Mouse (Mus musculus): ENCODE results near the gene Parp8. TPM values are rescaled to one million over a fixed set of nuclear protein-coding genes. Genes with fewer than 3 reads are reported as not detected.
A peak's percentile ranks its signal among the peaks of the same experiment; 100 is the strongest.

Gene Parp8
- 17.7 and 18.3 TPM in 2 replicates for polyA plus RNA-seq (2014; fragmentation: Nextera tagmentation; extraction: Ambion mirVana)

DNA sequence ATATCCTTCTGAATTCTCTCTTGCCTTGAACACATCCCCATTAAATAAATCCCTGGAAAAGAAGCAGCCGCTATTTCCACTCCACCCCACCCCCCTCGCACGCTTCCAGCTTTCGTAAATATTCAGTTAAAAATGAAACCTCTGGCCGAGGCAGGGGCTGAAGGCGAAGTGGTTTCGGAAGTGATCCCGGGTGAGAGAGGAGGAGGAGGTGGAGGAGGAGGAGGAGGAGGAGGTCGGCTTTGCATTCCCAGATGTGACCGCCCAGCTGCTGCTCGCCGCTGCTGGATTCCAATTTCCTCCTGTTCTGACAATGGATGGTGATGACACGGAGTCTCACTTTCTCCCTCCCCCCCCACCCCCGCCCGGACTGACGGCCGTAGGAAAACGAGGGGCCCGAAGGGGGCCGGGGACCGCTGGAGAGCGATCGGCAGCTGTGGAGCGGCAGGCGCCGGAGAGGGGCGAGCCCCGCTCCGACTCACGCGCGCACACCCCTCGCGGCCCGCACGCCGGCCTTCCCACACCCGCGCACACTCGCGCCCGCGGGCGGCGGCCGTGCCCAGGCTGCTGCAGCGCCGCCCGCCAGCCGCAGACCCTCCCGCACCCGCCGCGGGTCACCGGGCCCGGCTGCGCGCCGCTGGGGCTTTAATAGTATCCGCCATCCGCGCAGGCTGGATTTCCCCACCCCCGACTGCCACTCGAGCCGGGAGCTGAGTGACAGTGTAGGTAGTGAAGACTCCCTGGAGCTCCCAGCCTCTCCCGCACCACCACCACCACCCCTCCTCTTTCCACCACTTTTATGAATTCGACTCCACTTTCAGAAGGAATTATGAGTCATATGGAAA lies at the start of gene Parp8:
TSS of gene Parp8 (minus strand) at position 312 of the 842 bp plus-strand sequence.
- Histone ChIP-seq H3K9me3 (ENCODE audit: control insufficient read depth, low read length) (no peaks in the 10 kb centered on the region), H3K4me1 (ENCODE audit: control insufficient read depth, insufficient read depth, low read length) (peaks cover 6% of the 10 kb centered on the region; the same call in 1 of the 2 replicates), H3K9ac (ENCODE audit: low read length) (peak within 1 kb of the TSS; percentile 85), H3K36me3 (ENCODE audit: control insufficient read depth, insufficient read depth, low read length) (no peaks in the 10 kb centered on the region), H3K4me3 (ENCODE audit: low read depth, low read length) (peak within 1 kb of the TSS; percentile 78), H3K4me2 (ENCODE audit: low read depth, severe bottlenecking) (peak within 1 kb of the TSS; percentile 80), H3K27ac (replicated peaks; ENCODE audit: low read depth, low read length) (peak within 1 kb of the TSS; percentile 87), H3K27me3 (ENCODE audit: control insufficient read depth, insufficient read depth, low read length) (no peaks in the 10 kb centered on the region)
- ATAC-seq (ENCODE audit: insufficient number of reproducible peaks, low FRiP score, low TSS enrichment, low read depth) (peak; percentile 71), DNase-seq (ENCODE audit: low spot score) (peak; percentile 79)
- under 1% methylated on average over 36 of the region's 67 CpGs for WGBS

GRCm38 (mm10) chr13:117062628-117063315 lies 37.4 kb upstream of the Parp8 start:
- no peak overlapping the region for H3K4me3 ChIP-seq (ENCODE audit: low read depth, low read length)
- no peak overlapping the region for H3K27ac ChIP-seq (replicated peaks; ENCODE audit: low read depth, low read length)
- DNase-seq (ENCODE audit: low spot score) (no peak), ATAC-seq (ENCODE audit: insufficient number of reproducible peaks, low FRiP score, low TSS enrichment, low read depth) (no peak)
- H3K36me3 ChIP-seq (ENCODE audit: control insufficient read depth, insufficient read depth, low read length): no peaks in the 10 kb centered on the region
- no peaks in the 10 kb centered on the region for H3K4me1 ChIP-seq (ENCODE audit: control insufficient read depth, insufficient read depth, low read length)
- no peaks in the 10 kb centered on the region for H3K27me3 ChIP-seq (ENCODE audit: control insufficient read depth, insufficient read depth, low read length)
- WGBS: 54% methylated on average over 17 of the region's 17 CpGs
- no peak overlapping the region for H3K9ac ChIP-seq (ENCODE audit: low read length)
- no peak overlapping the region for H3K4me2 ChIP-seq (ENCODE audit: low read depth, severe bottlenecking)
- H3K9me3 ChIP-seq (ENCODE audit: control insufficient read depth, low read length): no peaks in the 10 kb centered on the region

DNA sequence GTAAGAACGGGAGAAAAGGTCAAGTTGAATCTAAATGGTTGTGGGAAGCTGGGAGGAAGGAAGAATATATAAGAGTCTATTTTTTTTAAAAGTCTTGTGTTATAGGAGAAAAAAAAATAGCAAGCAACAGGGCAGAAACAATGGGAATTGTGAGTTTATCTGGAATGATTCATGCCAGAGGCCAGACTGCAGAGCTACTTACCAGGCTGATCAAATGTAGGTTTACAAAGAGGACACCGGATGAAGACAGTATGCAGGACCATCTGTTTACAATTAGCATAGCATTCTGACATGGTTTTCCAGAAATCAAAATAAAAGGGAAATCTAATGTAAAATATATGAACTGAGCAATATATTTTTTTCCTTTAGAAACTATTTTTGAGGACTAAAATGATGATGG lies 31.1 kb upstream of the Parp8 start:
- Histone ChIP-seq H3K36me3 (ENCODE audit: control insufficient read depth, insufficient read depth, low read length) (no peaks in the 10 kb centered on the region), H3K9ac (ENCODE audit: low read length) (no peak overlapping the region), H3K9me3 (ENCODE audit: control insufficient read depth, low read length) (no peaks in the 10 kb centered on the region), H3K27me3 (ENCODE audit: control insufficient read depth, insufficient read depth, low read length) (no peaks in the 10 kb centered on the region), H3K4me1 (ENCODE audit: control insufficient read depth, insufficient read depth, low read length) (no peaks in the 10 kb centered on the region), H3K4me3 (ENCODE audit: low read depth, low read length) (no peak overlapping the region), H3K27ac (replicated peaks; ENCODE audit: low read depth, low read length) (no peak overlapping the region), H3K4me2 (ENCODE audit: low read depth, severe bottlenecking) (no peak overlapping the region)
- ATAC-seq (ENCODE audit: insufficient number of reproducible peaks, low FRiP score, low TSS enrichment, low read depth) (no peak), DNase-seq (ENCODE audit: low spot score) (no peak)
- WGBS: 69% methylated on average over 2 of the region's 2 CpGs

DNA sequence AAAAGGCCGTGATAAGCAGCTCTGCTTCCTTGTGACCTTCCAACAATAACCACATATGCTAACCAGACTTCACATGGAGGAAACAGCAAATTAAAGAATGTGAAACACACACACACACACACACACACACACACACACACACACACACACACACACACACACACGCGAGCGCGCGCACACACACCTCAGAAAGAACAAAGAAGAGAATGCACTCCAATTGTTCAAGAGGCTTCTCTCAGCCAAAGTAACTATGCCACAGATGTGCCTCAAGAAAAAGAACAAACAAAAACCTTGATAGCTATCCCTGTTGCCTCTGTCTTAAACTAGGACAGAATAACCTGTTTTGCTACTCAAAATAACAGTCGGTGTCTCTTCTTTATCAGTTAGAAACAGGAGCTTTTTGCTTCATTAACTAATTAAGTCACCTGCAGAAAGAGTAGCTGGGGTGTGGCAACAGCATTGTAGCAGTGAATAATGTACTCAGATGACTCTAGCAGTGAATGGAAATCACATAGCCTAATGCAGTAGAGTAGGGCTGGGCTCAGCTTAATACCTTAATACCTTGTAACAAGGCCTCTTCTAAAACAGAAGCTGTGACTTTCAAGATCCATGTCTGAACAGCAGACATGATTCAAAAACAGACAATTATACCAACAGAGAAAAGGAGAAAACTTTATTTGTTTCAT lies 29.6 kb upstream of the Parp8 start:
- Histone ChIP-seq H3K27ac (replicated peaks; ENCODE audit: low read depth, low read length) (no peak overlapping the region), H3K9me3 (ENCODE audit: control insufficient read depth, low read length) (no peaks in the 10 kb centered on the region), H3K4me2 (ENCODE audit: low read depth, severe bottlenecking) (no peak overlapping the region), H3K4me1 (ENCODE audit: control insufficient read depth, insufficient read depth, low read length) (no peaks in the 10 kb centered on the region), H3K9ac (ENCODE audit: low read length) (no peak overlapping the region), H3K27me3 (ENCODE audit: control insufficient read depth, insufficient read depth, low read length) (no peaks in the 10 kb centered on the region), H3K4me3 (ENCODE audit: low read depth, low read length) (no peak overlapping the region), H3K36me3 (ENCODE audit: control insufficient read depth, insufficient read depth, low read length) (no peaks in the 10 kb centered on the region)
- DNase-seq (ENCODE audit: low spot score) (no peak), ATAC-seq (ENCODE audit: insufficient number of reproducible peaks, low FRiP score, low TSS enrichment, low read depth) (no peak)
- WGBS: 93% methylated on average over 7 of the region's 7 CpGs

- Histone ChIP-seq H3K9me3 (ENCODE audit: control insufficient read depth, low read length) (no peaks in the 10 kb centered on the region), H3K9ac (ENCODE audit: low read length) (no peak overlapping the region), H3K36me3 (ENCODE audit: control insufficient read depth, insufficient read depth, low read length) (no peaks in the 10 kb centered on the region), H3K27ac (replicated peaks; ENCODE audit: low read depth, low read length) (no peak overlapping the region), H3K27me3 (ENCODE audit: control insufficient read depth, insufficient read depth, low read length) (no peaks in the 10 kb centered on the region), H3K4me2 (ENCODE audit: low read depth, severe bottlenecking) (no peak overlapping the region), H3K4me1 (ENCODE audit: control insufficient read depth, insufficient read depth, low read length) (no peaks in the 10 kb centered on the region), H3K4me3 (ENCODE audit: low read depth, low read length) (no peak overlapping the region)
- ATAC-seq (ENCODE audit: insufficient number of reproducible peaks, low FRiP score, low TSS enrichment, low read depth) (no peak), DNase-seq (ENCODE audit: low spot score) (no peak)
- WGBS: 86% methylated on average over 3 of the region's 3 CpGs
Observed at GRCm38 (mm10) chr13:117052748-117053147, 27.4 kb upstream of the Parp8 start.

DNA sequence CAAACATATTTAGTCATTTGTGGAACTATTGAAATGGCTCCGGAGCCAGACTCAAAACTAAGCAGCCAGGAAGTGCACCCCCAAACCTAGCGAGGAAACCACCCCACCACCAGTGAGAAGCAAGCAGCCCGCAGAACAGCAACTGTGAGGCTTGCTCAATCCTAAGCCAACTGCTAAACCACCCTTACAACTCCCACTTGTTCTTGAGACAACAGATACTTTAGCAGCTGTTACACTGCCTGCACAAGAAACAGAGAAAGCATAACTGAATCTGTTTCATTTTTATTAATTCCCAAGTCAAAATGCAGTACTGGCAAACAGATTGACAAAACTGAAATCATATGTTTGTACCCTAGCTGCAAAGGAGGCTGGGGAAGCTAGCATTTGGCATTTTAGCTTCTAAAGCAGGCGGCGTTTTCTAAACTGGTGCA lies 23.2 kb upstream of the Parp8 start:
- Histone ChIP-seq H3K9me3 (ENCODE audit: control insufficient read depth, low read length) (no peaks in the 10 kb centered on the region), H3K36me3 (ENCODE audit: control insufficient read depth, insufficient read depth, low read length) (no peaks in the 10 kb centered on the region), H3K27ac (replicated peaks; ENCODE audit: low read depth, low read length) (no peak overlapping the region), H3K4me3 (ENCODE audit: low read depth, low read length) (no peak overlapping the region), H3K9ac (ENCODE audit: low read length) (no peak overlapping the region), H3K4me2 (ENCODE audit: low read depth, severe bottlenecking) (no peak overlapping the region), H3K4me1 (ENCODE audit: control insufficient read depth, insufficient read depth, low read length) (no peaks in the 10 kb centered on the region), H3K27me3 (ENCODE audit: control insufficient read depth, insufficient read depth, low read length) (no peaks in the 10 kb centered on the region)
- WGBS: 88% methylated on average over 5 of the region's 5 CpGs
- DNase-seq (ENCODE audit: low spot score) (no peak), ATAC-seq (ENCODE audit: insufficient number of reproducible peaks, low FRiP score, low TSS enrichment, low read depth) (no peak)

DNA sequence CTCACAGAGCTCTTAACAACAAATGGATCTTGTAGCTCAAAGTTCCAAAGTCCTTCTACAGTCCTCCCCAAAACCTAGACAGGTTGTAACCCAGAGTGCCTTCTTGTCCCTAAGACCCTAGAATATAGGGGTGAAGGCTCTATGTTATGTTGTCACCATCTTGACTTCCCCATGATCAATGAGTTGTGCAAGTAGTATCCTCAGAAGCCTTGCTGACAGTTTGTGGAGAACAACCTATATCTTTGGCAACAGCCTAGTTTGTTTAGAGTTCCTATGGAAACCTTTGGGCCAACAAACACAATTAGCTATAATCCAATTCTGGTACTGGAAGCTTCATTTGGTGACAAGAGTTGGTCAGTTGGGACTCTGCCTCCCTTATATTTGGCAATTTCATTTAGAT lies 18.2 kb upstream of the Parp8 start:
- Histone ChIP-seq H3K9me3 (ENCODE audit: control insufficient read depth, low read length) (no peaks in the 10 kb centered on the region), H3K27me3 (ENCODE audit: control insufficient read depth, insufficient read depth, low read length) (no peaks in the 10 kb centered on the region), H3K4me2 (ENCODE audit: low read depth, severe bottlenecking) (no peak overlapping the region), H3K4me1 (ENCODE audit: control insufficient read depth, insufficient read depth, low read length) (no peaks in the 10 kb centered on the region), H3K9ac (ENCODE audit: low read length) (no peak overlapping the region), H3K27ac (replicated peaks; ENCODE audit: low read depth, low read length) (no peak overlapping the region), H3K36me3 (ENCODE audit: control insufficient read depth, insufficient read depth, low read length) (no peaks in the 10 kb centered on the region), H3K4me3 (ENCODE audit: low read depth, low read length) (no peak overlapping the region)
- no peak for DNase-seq (ENCODE audit: low spot score)
- no peak for ATAC-seq (ENCODE audit: insufficient number of reproducible peaks, low FRiP score, low TSS enrichment, low read depth)

DNA sequence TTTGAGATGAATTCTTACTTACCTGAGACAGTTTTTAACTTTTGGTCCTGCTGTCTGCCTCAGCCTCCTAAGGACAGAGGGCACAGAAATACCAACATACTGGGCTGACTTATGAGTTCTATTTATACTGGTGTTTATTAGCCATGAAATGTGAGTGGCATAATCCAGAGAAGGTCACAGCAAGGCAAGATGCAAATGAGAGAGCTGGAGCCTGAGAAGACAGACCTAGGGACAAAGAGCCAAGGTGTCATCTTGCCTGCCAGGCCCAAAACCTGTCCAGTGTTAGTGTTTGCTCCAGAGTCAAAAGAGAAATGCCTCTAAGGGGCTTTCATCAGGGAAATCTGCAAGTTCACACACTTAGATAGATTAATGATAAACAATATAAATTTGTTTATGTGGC lies 15.7 kb upstream of the Parp8 start:
- Histone ChIP-seq H3K27ac (replicated peaks; ENCODE audit: low read depth, low read length) (no peak overlapping the region), H3K9me3 (ENCODE audit: control insufficient read depth, low read length) (no peaks in the 10 kb centered on the region), H3K4me1 (ENCODE audit: control insufficient read depth, insufficient read depth, low read length) (no peaks in the 10 kb centered on the region), H3K4me2 (ENCODE audit: low read depth, severe bottlenecking) (no peak overlapping the region), H3K4me3 (ENCODE audit: low read depth, low read length) (no peak overlapping the region), H3K27me3 (ENCODE audit: control insufficient read depth, insufficient read depth, low read length) (no peaks in the 10 kb centered on the region), H3K9ac (ENCODE audit: low read length) (no peak overlapping the region), H3K36me3 (ENCODE audit: control insufficient read depth, insufficient read depth, low read length) (no peaks in the 10 kb centered on the region)
- ATAC-seq (ENCODE audit: insufficient number of reproducible peaks, low FRiP score, low TSS enrichment, low read depth) (no peak), DNase-seq (ENCODE audit: low spot score) (no peak)
